Mouse (Mus musculus) liver, embryonic 14.5 days (tissue): ENCODE results near the gene Psg16.

ENCODE experiments used
- CTCF ChIP-seq: IDR thresholded peaks from 2 replicates; pipeline ENCODE4 v1.5.1; 2016; ENCODE audit warnings: antibody characterized with exemption, low read depth, control low read depth
- EP300 ChIP-seq: IDR thresholded peaks from 2 replicates; pipeline ENCODE4 v1.6.1; 2016; ENCODE audit warnings: antibody characterized with exemption, low read depth

GRCm38 (mm10) chr7:17027588-17028343, 46.1 kb upstream of the Psg16 start, which contains the start of gene Ppp5c:
- TF ChIP-seq CTCF (no peak), EP300 (no peak)
